Mouse (Mus musculus): ENCODE data around the gene Slc36a2.

The Slc36a2 gene

GRCm38 (mm10) chr11:55184246-55184645, 631 bp downstream of the Slc36a2 start:
- 94% methylated on average over 5 of the region's 5 CpGs for WGBS

- 67% methylated on average over 7 of the region's 7 CpGs for WGBS
Measured at GRCm38 (mm10) chr11:55183124-55183523, 1.8 kb downstream of the Slc36a2 start.

- 84% methylated on average over 3 of the region's 3 CpGs for WGBS
Measured at GRCm38 (mm10) chr11:55179856-55180255, 5.0 kb downstream of the Slc36a2 start.

GRCm38 (mm10) chr11:55178830-55179229, 6.0 kb downstream of the Slc36a2 start:
- 88% methylated on average over 4 of the region's 4 CpGs for WGBS

GRCm38 (mm10) chr11:55170501-55170900, 14.4 kb downstream of the Slc36a2 start:
- 76% methylated on average over 4 of the region's 4 CpGs for WGBS

GRCm38 (mm10) chr11:55168914-55169313, 16.0 kb downstream of the Slc36a2 start:
- 92% methylated on average over 6 of the region's 6 CpGs for WGBS

GRCm38 (mm10) chr11:55168504-55168903, 16.4 kb downstream of the Slc36a2 start:
- WGBS = 90% methylated on average over 4 of the region's 4 CpGs

- 88% methylated on average over 7 of the region's 7 CpGs for WGBS
Measured at GRCm38 (mm10) chr11:55165748-55166147, 19.1 kb downstream of the Slc36a2 start.

GRCm38 (mm10) chr11:55164723-55165122, 20.2 kb downstream of the Slc36a2 start:
- 47% methylated on average over 3 of the region's 3 CpGs for WGBS

- WGBS = 58% methylated on average over 9 of the region's 9 CpGs
Measured at GRCm38 (mm10) chr11:55162670-55163069, 22.2 kb downstream of the Slc36a2 start.

- 53% methylated on average over 13 of the region's 13 CpGs for WGBS
Measured at GRCm38 (mm10) chr11:55158785-55159359, 26.0 kb downstream of the Slc36a2 start.

- WGBS = 65% methylated on average over 6 of the region's 6 CpGs
Measured at GRCm38 (mm10) chr11:55155070-55155421, 29.8 kb downstream of the Slc36a2 start.

- WGBS = 69% methylated on average over 3 of the region's 3 CpGs
Measured at GRCm38 (mm10) chr11:55154398-55155069, 30.3 kb downstream of the Slc36a2 start.

GRCm38 (mm10) chr11:55151608-55152007, 33.3 kb downstream of the Slc36a2 start, which contains the start of gene Slc36a3:
Gene Slc36a3, minus strand, starts transcription at chr11:55151708.
- 80% methylated on average over 3 of the region's 3 CpGs for WGBS

- WGBS = 84% methylated on average over 4 of the region's 4 CpGs
Measured at GRCm38 (mm10) chr11:55148461-55148860, 36.4 kb downstream of the Slc36a2 start.

GRCm38 (mm10) chr11:55147423-55147822, 37.5 kb downstream of the Slc36a2 start:
- WGBS = 81% methylated on average over 6 of the region's 6 CpGs

- WGBS = 88% methylated on average over 1 of the region's 1 CpGs
Measured at GRCm38 (mm10) chr11:55146855-55147254, 38.0 kb downstream of the Slc36a2 start.

GRCm38 (mm10) chr11:55144011-55144410, 40.9 kb downstream of the Slc36a2 start:
- WGBS = 74% methylated on average over 5 of the region's 5 CpGs

GRCm38 (mm10) chr11:55141502-55141901, 43.4 kb downstream of the Slc36a2 start:
- WGBS = 89% methylated on average over 4 of the region's 4 CpGs

- 67% methylated on average over 15 of the region's 15 CpGs for whole genome bisulfite sequencing
Measured at GRCm38 (mm10) chr11:55136770-55137547, 47.9 kb downstream of the Slc36a2 start.

- 93% methylated on average over 5 of the region's 5 CpGs for WGBS
Measured at GRCm38 (mm10) chr11:55134871-55135270, 50.0 kb downstream of the Slc36a2 start.

- WGBS = 95% methylated on average over 1 of the region's 1 CpGs
Measured at GRCm38 (mm10) chr11:55134407-55134806, 50.5 kb downstream of the Slc36a2 start.

GRCm38 (mm10) chr11:55133204-55133603, 51.7 kb downstream of the Slc36a2 start:
- 97% methylated on average over 1 of the region's 1 CpGs for WGBS

Data from cerebral cortex, adult 2 months (tissue).